ENCODE assay signal across 9 mouse cellular contexts in the genomic region with DNA sequence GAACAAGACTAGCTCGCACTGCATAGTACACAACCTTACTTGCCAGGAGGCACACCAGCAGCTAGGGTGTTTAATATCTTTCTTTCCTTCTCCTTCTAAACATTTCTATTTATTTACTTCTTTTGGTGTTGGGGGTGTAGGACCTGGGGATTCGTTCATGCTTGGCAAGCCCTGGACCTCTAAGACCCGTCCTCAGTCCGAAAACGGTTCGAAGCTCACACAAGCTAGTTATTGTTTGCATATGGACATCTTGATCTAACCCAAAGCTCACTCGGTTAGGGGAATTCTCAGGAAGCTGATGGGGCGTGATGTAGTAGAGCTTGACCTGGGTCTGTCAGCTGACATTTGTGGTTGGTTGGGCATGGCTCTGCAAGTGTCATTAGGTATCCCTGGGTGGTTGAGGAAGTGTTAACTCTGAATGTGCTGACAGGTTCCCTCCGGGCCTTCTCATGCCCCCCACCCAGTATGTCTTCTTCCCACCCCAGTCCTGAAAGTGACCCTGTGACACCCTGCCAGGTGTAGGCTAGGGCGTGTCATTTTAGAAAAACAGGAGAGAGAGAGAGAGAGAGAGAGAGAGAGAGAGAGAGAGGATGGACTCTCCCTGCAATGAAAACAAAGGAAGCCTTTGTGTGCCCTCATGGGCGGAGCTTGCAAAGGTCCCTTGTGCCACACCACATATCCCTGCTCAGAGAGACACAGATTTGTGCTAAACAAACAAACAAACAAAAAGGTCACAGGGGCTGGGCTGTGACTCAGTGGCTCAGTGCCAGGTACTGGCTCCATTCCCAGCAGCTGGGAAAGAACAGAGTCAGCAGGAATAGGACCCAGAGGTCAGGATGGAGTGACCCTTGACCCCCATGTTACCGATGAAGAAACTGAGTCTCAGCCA. TPM values are rescaled to one million over a fixed set of nuclear protein-coding genes. Genes with fewer than 3 reads are reported as not detected.
DNase-seq lines count a peak whose midpoint lies in the region; ATAC-seq and TF ChIP-seq lines count a peak whose summit lies in the region.
"Had no signal": no experiment of that assay in that cellular context is flagged by ENCODE, and none has a peak within 500 bp of the region (broad histone marks: within the 10 kb centered on the region; RNA-seq: fewer than 3 reads in every experiment).

No protein-coding gene starts in this region.

- TF ChIP-seq CTCF in kidney, postnatal 0 days (IDR thresholded peaks at IDR 0.05; ENCODE audit: low read depth): no peak

- H3K9me3 ChIP-seq in embryonic facial prominence, embryonic 10.5 days: no peaks in the 10 kb centered on the region
- no peaks in the 10 kb centered on the region for H3K9me3 ChIP-seq in kidney, postnatal 0 days (replicated peaks; ENCODE audit: low read length)

- H3K27ac ChIP-seq in embryonic facial prominence, embryonic 10.5 days (replicated peaks): peak overlapping the region; percentile 44; the same call in 1 of the 2 replicates
- peak overlapping the region; percentile 60 for H3K27ac ChIP-seq in kidney, postnatal 0 days

- H3K9ac ChIP-seq in kidney, postnatal 0 days (ENCODE audit: low read depth, low read length): no peak overlapping the region

- no peaks in the 10 kb centered on the region for H3K27me3 ChIP-seq in embryonic facial prominence, embryonic 10.5 days (replicated peaks; ENCODE audit: low read depth, poor library complexity, severe bottlenecking)
- H3K27me3 ChIP-seq in kidney, postnatal 0 days (ENCODE audit: insufficient read depth, low read length): no peaks in the 10 kb centered on the region

- peaks cover 25% of the 10 kb centered on the region for H3K4me1 ChIP-seq in embryonic facial prominence, embryonic 10.5 days
- peaks cover 24% of the 10 kb centered on the region for H3K4me1 ChIP-seq in kidney, postnatal 0 days (replicated peaks; ENCODE audit: insufficient read depth, low read length)

- H3K4me2 ChIP-seq in kidney, postnatal 0 days (ENCODE audit: low read length): no peak overlapping the region

- no peaks in the 10 kb centered on the region for H3K36me3 ChIP-seq in embryonic facial prominence, embryonic 10.5 days (replicated peaks)
- H3K36me3 ChIP-seq in kidney, postnatal 0 days (ENCODE audit: insufficient read depth, low read length): no peaks in the 10 kb centered on the region

- DNase-seq in layer of hippocampus, adult 11-12 months (ENCODE audit: low spot score): peak; percentile 65
- no peak for DNase-seq in layer of hippocampus, adult 9-10 months (ENCODE audit: low spot score)
- peak; percentile 31 for DNase-seq in MN1 (ENCODE audit: low spot score)
- no peak for DNase-seq in embryonic facial prominence, embryonic 10.5 days (ENCODE audit: low spot score)
- DNase-seq in kidney, postnatal 0 days (ENCODE audit: low spot score): no peak
- DNase-seq in urinary bladder, postnatal 10 days (ENCODE audit: low spot score): no peak
- DNase-seq in left cerebral cortex, adult 11 months (ENCODE audit: low spot score): no peak

- WGBS in embryonic facial prominence, embryonic 10.5 days: 53% methylated on average over 12 of the region's 12 CpGs
- 30% methylated on average over 12 of the region's 12 CpGs for WGBS in kidney, postnatal 0 days

- no peak overlapping the region for H3K4me3 ChIP-seq in embryonic facial prominence, embryonic 10.5 days
- H3K4me3 ChIP-seq in kidney, postnatal 0 days (replicated peaks; ENCODE audit: low read depth, low read length): no peak overlapping the region

- peak; percentile 68 for ATAC-seq in kidney, postnatal 0 days (replicated peaks; ENCODE audit: low FRiP score, low read depth)
- ATAC-seq in neutrophil, adult 5-6 weeks (ENCODE audit: extremely low read depth, insufficient number of reproducible peaks, low FRiP score, poor library complexity, severe bottlenecking): peak; percentile 62

RNA-seq across cellular contexts. Expression of a gene that starts 23.3 kb away (rescaled TPM):
- 3.8 and 4.5 TPM in 2 replicates for polyA plus RNA-seq in embryonic facial prominence, embryonic 10.5 days (2016; fragmentation: Nextera tagmentation; extraction: Ambion mirVana)
- polyA plus RNA-seq in kidney, postnatal 0 days (2015; fragmentation: Nextera tagmentation; extraction: Ambion mirVana): 5.3 and 6.7 TPM in 2 replicates
- 151 and 160 TPM in 2 replicates for total RNA-seq in neutrophil, adult 5-6 weeks (2017)

RNA-seq across cellular contexts. Expression of a gene that starts 35.3 kb away (rescaled TPM):
- 0.68 and 0.72 TPM in 2 replicates for polyA plus RNA-seq in embryonic facial prominence, embryonic 10.5 days (2016; fragmentation: Nextera tagmentation; extraction: Ambion mirVana)
- 0.78 and 0.95 TPM in 2 replicates for polyA plus RNA-seq in kidney, postnatal 0 days (2015; fragmentation: Nextera tagmentation; extraction: Ambion mirVana)
- 125 and 154 TPM in 2 replicates for total RNA-seq in neutrophil, adult 5-6 weeks (2017)

RNA-seq across cellular contexts. Expression of a gene that starts 37.8 kb away (rescaled TPM):
- 41.9 and 44.8 TPM in 2 replicates for polyA plus RNA-seq in embryonic facial prominence, embryonic 10.5 days (2016; fragmentation: Nextera tagmentation; extraction: Ambion mirVana)
- polyA plus RNA-seq in kidney, postnatal 0 days (2015; fragmentation: Nextera tagmentation; extraction: Ambion mirVana): 33.5 and 36.9 TPM in 2 replicates
- 14.9 and 17.6 TPM in 2 replicates for total RNA-seq in neutrophil, adult 5-6 weeks (2017)

RNA-seq across cellular contexts. Expression of a gene that starts 57.0 kb away (rescaled TPM):
- polyA plus RNA-seq in embryonic facial prominence, embryonic 10.5 days (2016; fragmentation: Nextera tagmentation; extraction: Ambion mirVana): 200 and 208 TPM in 2 replicates
- 236 and 242 TPM in 2 replicates for polyA plus RNA-seq in kidney, postnatal 0 days (2015; fragmentation: Nextera tagmentation; extraction: Ambion mirVana)
- 94.3 and 105 TPM in 2 replicates for total RNA-seq in neutrophil, adult 5-6 weeks (2017)

RNA-seq across cellular contexts. Expression of a gene that starts 58.1 kb away (rescaled TPM):
- polyA plus RNA-seq in embryonic facial prominence, embryonic 10.5 days (2016; fragmentation: Nextera tagmentation; extraction: Ambion mirVana): not detected in 2 replicates
- polyA plus RNA-seq in kidney, postnatal 0 days (2015; fragmentation: Nextera tagmentation; extraction: Ambion mirVana): not detected in 2 replicates
- total RNA-seq in neutrophil, adult 5-6 weeks (2017): 0.74 TPM in 1 of 2 replicates, not detected in the other
- total RNA-seq: layer of hippocampus, adult 18-20 months had no signal

Comparison
In these comparisons a context has a peak if more than half of its experiments do, and no peak if none do; other contexts are left out.
1. DNase-seq: peak in layer of hippocampus, adult 11-12 months (single experiment) and MN1 (single experiment); none in layer of hippocampus, adult 9-10 months (single experiment), embryonic facial prominence, embryonic 10.5 days (single experiment), kidney, postnatal 0 days (single experiment), urinary bladder, postnatal 10 days (single experiment) and left cerebral cortex, adult 11 months (single experiment).